Mouse (Mus musculus): Measurements from ENCODE around the gene Irf4.
A peak's percentile ranks its signal among the peaks of the same experiment; 100 is the strongest.

Gene Irf4

GRCm38 (mm10) chr13:30762224-30762623 lies 13.2 kb downstream of the Irf4 start:
- no peak for DNase-seq (ENCODE audit: low read depth)

DNA sequence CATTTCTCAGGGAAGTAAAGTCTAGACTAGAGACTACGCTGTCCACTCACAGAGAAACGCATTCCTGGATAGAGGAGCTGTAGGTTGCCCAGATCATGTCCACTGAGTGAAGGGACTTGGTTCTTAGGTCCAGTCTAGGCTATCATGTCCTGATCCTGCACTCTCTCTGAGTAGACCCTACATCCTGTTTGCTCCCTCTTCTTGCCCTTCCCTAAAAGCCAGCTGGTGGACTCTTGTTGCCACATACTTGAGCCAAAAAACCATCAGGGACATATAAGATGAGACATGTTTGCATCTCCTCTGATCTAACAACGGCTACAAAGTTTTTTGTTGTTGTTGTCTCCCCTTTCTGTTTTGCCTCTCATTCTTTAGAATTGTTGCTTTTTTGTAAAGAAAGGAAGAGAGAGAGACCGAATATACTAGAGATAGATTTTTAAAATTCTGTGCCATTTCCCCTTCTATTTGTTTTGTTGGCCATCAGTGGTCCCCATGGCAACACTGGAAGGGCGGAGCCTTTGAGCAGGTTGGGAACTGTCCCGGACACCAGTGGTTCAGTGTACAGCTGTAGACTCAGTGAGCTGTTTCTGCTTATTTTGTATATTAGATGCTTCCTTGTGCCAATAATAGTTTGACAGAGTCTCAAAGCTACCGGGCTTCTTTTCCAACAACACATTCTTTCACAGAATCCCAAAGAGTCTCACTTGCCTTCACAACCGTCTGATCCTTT lies 15.2 kb downstream of the Irf4 start:
- DNase-seq (ENCODE audit: low read depth) = no peak

GRCm38 (mm10) chr13:30765906-30766305 lies 16.9 kb downstream of the Irf4 start:
- DNase-seq (ENCODE audit: low read depth) = no peak

- DNase-seq (ENCODE audit: low read depth) = peak; percentile 48
These were observed 17.8 kb downstream of the Irf4 start for GRCm38 (mm10) chr13:30766636-30767476.

- no peak for DNase-seq (ENCODE audit: low read depth)
These were observed 18.6 kb downstream of the Irf4 start for GRCm38 (mm10) chr13:30767477-30768127.

DNA sequence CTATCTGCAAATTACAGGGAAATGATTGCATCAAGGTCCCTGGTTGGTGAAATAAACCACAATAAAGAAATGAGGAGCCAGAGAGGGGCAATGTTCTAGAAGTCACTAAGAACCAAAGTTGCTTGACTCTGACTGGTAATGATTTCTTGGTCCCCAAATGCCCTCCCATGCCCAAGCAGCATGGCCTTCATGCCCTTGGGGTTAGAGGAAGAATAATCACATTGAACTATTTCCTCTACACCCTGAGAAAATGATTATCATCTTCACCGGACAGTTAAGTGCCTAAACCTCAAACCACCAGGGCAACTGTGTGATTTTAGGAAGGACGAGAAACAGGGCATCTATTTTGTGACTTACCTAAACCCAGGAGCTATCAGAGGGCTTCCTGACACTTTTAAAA lies 27.0 kb downstream of the Irf4 start:
- peak; percentile 50 for DNase-seq (ENCODE audit: low read depth)

GRCm38 (mm10) chr13:30777678-30778179 lies 28.7 kb downstream of the Irf4 start:
- no peak for DNase-seq (ENCODE audit: low read depth)

DNA sequence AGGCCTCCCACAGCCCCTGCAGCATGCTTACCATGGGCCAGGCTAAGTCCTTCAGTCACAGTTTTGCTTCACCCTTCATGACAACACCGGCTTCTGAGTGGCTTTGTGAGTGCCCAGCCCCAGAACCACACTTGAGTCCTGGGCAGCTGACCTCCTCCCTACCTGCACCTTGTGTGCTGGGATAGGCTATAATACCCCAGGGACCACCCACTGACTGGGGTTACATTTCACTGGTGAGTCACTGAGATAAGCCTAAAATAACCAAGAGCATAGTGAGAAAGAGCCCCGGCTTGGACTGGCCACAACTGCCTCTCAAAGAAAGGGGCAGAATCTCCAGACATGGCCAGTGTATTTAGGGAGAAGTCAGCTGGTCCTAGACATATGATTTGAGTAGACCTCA lies 32.9 kb downstream of the Irf4 start:
- DNase-seq (ENCODE audit: low read depth) = peak; percentile 25

DNA sequence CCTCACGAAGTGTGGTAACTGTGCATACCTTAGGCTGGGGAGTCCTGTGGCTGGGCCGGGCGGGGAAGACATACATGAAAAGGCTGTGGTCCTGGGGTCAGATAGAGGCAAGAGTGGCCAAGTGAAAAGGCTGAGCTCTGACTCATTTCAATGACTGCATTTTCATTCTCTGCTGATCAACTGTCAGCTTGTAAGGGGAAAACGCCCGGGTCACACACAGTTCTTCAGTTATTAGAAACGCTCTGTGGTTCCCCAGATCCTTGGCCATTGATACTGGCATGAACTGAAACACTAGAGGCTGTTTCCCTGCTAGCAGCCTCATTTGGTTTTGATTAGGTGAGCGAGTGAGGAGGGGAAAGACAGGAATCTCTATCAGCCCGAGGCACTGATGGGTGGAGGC lies 33.4 kb downstream of the Irf4 start:
- DNase-seq (ENCODE audit: low read depth) = no peak

GRCm38 (mm10) chr13:30785423-30786040 lies 36.5 kb downstream of the Irf4 start:
- DNase-seq (ENCODE audit: low read depth) = no peak

GRCm38 (mm10) chr13:30786235-30787035 lies 37.4 kb downstream of the Irf4 start:
- peak; percentile 59 for DNase-seq (ENCODE audit: low read depth)

DNA sequence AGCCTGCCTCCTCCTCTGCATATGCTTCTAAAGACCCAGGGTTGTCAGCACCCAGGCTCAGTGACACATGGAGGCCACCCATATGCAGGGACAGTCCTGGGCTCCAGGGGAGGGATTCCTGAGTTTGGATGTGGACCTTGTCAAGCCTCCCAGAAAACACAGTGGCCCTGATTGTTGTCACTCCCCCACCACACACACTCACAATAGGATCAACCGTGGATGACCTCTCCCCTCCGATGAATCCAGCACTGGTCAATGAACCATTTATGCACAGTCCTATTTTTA lies 38.0 kb downstream of the Irf4 start:
- DNase-seq (ENCODE audit: low read depth) = no peak

- no peak for DNase-seq (ENCODE audit: low read depth)
These were observed 38.5 kb downstream of the Irf4 start for GRCm38 (mm10) chr13:30787556-30787955.

DNA sequence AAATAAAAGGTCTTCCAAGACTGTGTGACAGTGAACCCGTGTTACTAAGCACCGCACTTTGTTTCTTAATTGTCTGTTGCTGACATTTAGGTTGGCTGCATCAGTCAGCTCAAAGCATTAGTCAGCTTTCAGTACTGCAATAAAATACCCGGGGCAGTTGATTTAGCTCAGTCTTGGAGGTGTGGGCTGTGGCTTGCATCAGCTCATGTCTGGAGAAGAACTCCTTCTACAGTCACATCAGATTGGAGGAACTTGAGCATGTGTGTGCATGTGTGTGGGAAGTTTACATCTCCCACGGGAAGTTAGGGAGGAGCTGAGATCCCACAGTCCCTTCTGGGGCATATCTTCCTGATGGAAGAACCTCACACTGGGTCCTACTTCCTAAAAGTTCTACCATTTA lies 38.9 kb downstream of the Irf4 start:
- DNase-seq (ENCODE audit: low read depth) = no peak

GRCm38 (mm10) chr13:30788421-30788820 lies 39.4 kb downstream of the Irf4 start:
- no peak for DNase-seq (ENCODE audit: low read depth)

GRCm38 (mm10) chr13:30790016-30790415 lies 41.0 kb downstream of the Irf4 start:
- no peak for DNase-seq (ENCODE audit: low read depth)

DNA sequence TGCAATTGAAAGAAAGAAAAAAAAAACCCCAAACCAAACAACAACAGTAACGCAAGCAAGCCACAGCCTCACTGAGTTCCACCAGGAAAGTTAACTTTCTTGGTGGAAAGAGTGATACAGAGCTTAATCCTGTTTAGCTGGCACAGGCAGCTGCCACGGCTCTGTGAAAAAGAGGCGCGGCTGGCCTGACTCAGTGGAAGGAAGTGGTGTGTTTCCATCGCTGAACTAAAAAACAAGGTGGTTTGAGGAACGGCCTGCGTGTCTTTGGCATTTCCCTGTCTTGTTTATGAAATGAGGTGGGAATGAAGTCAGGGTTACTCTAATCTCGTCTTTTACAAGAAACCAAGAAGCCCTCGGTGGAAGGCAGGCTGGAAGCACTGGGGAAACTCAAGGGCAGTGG lies 43.3 kb downstream of the Irf4 start:
- peak; percentile 45 for DNase-seq (ENCODE audit: low read depth)

DNA sequence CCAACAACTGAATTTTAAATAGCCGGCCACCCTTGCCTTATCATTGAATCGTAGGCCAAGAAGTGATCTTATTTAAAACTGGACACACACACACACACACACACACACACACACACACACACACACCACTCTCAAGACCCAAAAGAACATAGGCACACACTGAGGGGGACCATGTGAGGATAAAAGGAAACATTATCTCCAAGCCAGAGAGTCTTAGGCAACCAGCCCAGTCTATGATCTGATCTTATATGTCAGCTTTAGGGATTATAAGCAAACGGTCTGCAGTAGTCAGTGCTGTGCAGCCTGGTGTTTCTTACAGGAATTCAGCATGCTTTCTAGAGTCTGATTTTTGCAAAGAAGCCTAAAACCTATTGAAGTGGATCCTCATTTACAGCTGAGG lies 43.7 kb downstream of the Irf4 start:
- DNase-seq (ENCODE audit: low read depth) = no peak

DNA sequence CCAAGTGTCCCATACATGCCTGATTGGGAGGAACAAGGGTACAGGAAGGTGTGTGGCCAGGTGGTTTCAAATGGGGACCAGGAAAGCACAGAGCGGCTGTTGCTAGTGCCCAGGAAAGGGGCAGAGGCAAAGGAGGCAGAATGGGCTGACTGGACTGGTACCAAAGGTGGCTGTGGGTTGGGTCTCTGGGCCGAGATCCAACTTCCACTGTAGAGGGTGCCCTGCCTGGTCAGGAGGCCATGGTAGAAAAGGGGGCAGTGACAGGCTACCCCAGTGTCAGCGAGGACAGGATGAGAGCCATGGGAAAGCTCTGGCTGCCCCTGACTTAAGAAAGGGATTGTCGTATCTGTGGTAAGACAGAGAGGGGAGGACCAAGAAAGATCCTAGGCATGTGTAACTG lies 44.2 kb downstream of the Irf4 start:
- DNase-seq (ENCODE audit: low read depth) = no peak

DNA sequence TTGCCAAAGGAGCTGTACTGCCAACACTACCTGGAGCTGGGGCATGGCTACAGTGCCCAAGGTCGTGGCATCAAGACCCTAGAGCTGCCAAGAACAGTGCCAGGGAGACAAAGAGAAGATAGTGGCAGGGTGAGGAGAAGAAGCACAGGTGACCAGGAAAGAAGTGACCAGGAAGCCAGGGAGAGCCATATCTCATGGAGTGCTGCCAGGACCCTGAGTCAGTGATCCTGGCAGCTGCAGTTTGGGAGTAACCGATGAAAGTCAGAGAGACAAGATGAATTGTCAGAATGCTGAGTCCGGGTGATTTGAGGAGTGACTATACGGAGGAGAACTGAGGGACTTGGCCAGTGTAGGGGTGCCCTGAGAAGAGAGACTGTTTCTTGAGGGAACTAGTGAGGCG lies 44.6 kb downstream of the Irf4 start:
- no peak for DNase-seq (ENCODE audit: low read depth)

DNA sequence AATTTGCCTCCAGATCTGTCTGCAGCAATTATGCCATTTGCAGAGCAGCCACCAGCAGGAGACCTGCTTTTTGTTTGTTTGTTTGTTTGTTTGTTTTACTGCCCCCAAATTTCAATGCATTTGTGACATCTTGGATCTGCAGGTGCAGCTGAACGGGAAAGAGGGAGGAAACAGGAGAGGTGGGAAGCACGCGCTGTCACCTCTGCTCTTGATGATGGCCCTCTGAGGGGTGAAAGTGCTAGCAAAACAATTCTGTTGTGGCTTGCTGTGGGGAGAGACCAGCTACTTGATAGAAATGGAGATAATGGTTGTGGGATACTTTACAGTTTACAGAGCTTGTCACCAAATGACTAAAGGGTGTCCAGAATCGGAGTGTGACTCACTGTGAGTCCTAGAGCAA lies 46.9 kb downstream of the Irf4 start:
- DNase-seq (ENCODE audit: low read depth) = no peak

- DNase-seq (ENCODE audit: low read depth) = no peak
These were observed 52.9 kb downstream of the Irf4 start for GRCm38 (mm10) chr13:30801886-30802285.

All from 416B (cell line).